Comparison of ENCODE assay signal across 28 mouse cellular contexts in genomic region chr10:62722701-62723100, GRCm38 (mm10). TPM values are rescaled to one million over a fixed set of nuclear protein-coding genes. Genes with fewer than 3 reads are reported as not detected.
"Had no signal": no experiment of that assay in that cellular context is flagged by ENCODE, and none has a peak within 500 bp of the region (broad histone marks: within the 10 kb centered on the region; RNA-seq: fewer than 3 reads in every experiment).

No protein-coding gene starts in this region.

- H3K27ac ChIP-seq: limb, embryonic 10.5 days; limb, embryonic 12.5 days; limb, embryonic 13.5 days; limb, embryonic 15.5 days; liver, embryonic 12.5 days; liver, embryonic 13.5 days; liver, embryonic 14.5 days; liver, embryonic 15.5 days; lung, embryonic 15.5 days; macrophage; midbrain, embryonic 10.5 days; midbrain, embryonic 12.5 days; midbrain, embryonic 13.5 days; midbrain, embryonic 15.5 days; neural tube, embryonic 12.5 days had no signal

- H3K27me3 ChIP-seq: midbrain, embryonic 15.5 days had no signal

- H3K4me3 ChIP-seq: limb, embryonic 10.5 days; limb, embryonic 12.5 days; limb, embryonic 13.5 days; limb, embryonic 15.5 days; liver, embryonic 12.5 days; liver, embryonic 13.5 days; liver, embryonic 15.5 days; lung, embryonic 15.5 days; megakaryocyte, embryonic 14.5 days; midbrain, embryonic 10.5 days; midbrain, embryonic 12.5 days; midbrain, embryonic 13.5 days; midbrain, embryonic 15.5 days; myocyte; neural tube, embryonic 12.5 days had no signal

- DNase-seq: left cerebral cortex, postnatal 4 days; liver; liver, embryonic 13.5 days; liver, postnatal 0 days; lung, adult 18-20 months; lung, adult 2 months; lung, embryonic 14.5 days; lung, postnatal 10 days; lung, postnatal 14 days; lung, postnatal 36 days; lung, postnatal 4 days; midbrain, embryonic 14.5 days had no signal

- H3K4me1 ChIP-seq: midbrain, embryonic 13.5 days had no signal

RNA-seq across cellular contexts. Expression of gene Stox1, which starts 3.2 kb away (rescaled TPM):
- polyA plus RNA-seq: macrophage, myocyte had no signal
